Mouse (Mus musculus) kidney, postnatal 0 days (tissue): Measurements from ENCODE around the gene Gpr87. TPM values are rescaled to one million over a fixed set of nuclear protein-coding genes. Genes with fewer than 3 reads are reported as not detected.

Experiments
- ATAC-seq: fragments of 200-750 bp; cut with Nextera tagmentation; replicated peaks from 2 replicates; pipeline ENCODE4 v1.8.0; 2017; ENCODE audit warnings: low read depth, moderate number of reproducible peaks, moderate TSS enrichment, moderate library complexity; ENCODE audit not compliant: low FRiP score
- DNase-seq: peaks from one replicate; pipeline ENCODE4 v3.0.0-alpha.2; 2016; ENCODE audit warnings: low spot score
- H3K27ac ChIP-seq: fragments of 300-500 bp; sonication (generic); 2 replicates; pipeline ENCODE4 v1.5.1; 2014; ENCODE audit warnings: mild to moderate bottlenecking
- H3K27me3 ChIP-seq: fragments of 300-500 bp; sonication (generic); 2 replicates; pipeline ENCODE4 v1.6.1; 2014; ENCODE audit warnings: low read length, mixed read lengths; ENCODE audit not compliant: insufficient read depth
- H3K36me3 ChIP-seq: fragments of 300-500 bp; sonication (generic); 2 replicates; pipeline ENCODE4 v1.6.1; 2014; ENCODE audit warnings: low read length, mixed read lengths; ENCODE audit not compliant: insufficient read depth
- H3K4me1 ChIP-seq: fragments of 300-500 bp; sonication (generic); replicated peaks from 2 replicates; pipeline ENCODE4 v1.6.1; 2014; ENCODE audit warnings: antibody characterized with exemption, low read length, mixed read lengths; ENCODE audit not compliant: insufficient read depth
- H3K4me2 ChIP-seq: fragments of 300-500 bp; sonication (generic); 2 replicates; pipeline ENCODE4 v1.6.1; 2014; ENCODE audit warnings: mild to moderate bottlenecking, low read length, moderate library complexity, mixed read lengths
- H3K4me3 ChIP-seq: fragments of 300-500 bp; sonication (generic); replicated peaks from 2 replicates; pipeline ENCODE4 v1.5.1; 2014; ENCODE audit warnings: low read depth, low read length
- H3K9ac ChIP-seq: fragments of 300-500 bp; sonication (generic); 2 replicates; pipeline ENCODE4 v1.6.1; 2014; ENCODE audit warnings: low read depth, low read length
- H3K9me3 ChIP-seq: fragments of 300-500 bp; sonication (generic); replicated peaks from 2 replicates; pipeline ENCODE4 v1.6.1; 2016; ENCODE audit warnings: low read length, inconsistent platforms, mixed read lengths
- CTCF ChIP-seq: IDR thresholded peaks from 2 replicates; pipeline ENCODE4 v1.5.1; 2016; ENCODE audit warnings: antibody characterized with exemption, low read depth, mild to moderate bottlenecking, moderate library complexity
- WGBS: fragments of 180-500 bp; shearing (Covaris S2); extraction: QIAGEN DNeasy Blood & Tissue Kit; methylation state at CpG from one replicate; pipeline ENCODE4 v1.1.7; 2014; 5-methylcytosine and 5-hydroxymethylcytosine counted together
- polyA plus RNA-seq: library from polyadenylated mRNA; unstranded; fragments of >200 nt; fragmentation: Nextera tagmentation; extraction: Ambion mirVana; gene quantifications from 2 replicates; pipeline ENCODE4 v1.2.1, GENCODE M21; 2015

Gpr87 gene
- polyA plus RNA-seq, 1 experiment from 2014 or later = 0.53 TPM

DNA sequence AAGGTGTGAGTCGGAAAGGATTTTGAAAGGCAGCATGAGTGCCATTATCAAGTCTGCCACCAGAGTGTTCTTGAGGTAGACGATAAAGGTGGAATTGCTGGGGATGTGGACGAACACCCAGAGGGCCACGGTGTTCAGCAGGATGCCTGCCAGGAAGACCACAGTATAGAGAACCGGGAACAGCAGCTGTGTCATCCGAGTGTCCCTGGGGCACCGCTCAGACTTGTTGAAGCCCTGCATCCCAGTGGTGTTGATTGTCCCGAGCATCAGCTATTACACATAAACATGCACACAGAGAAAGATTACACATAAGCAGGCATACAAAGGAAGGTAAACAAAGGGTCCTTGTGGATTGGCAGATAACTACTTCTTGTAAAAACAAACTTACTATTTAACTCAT, 15.2 kb upstream of the Gpr87 start:
- no peaks in the 10 kb centered on the region for H3K27me3 ChIP-seq
- H3K4me2 ChIP-seq = no peak overlapping the region
- no peak overlapping the region for H3K4me3 ChIP-seq
- DNase-seq (no peak), ATAC-seq (no peak)
- no peaks in the 10 kb centered on the region for H3K9me3 ChIP-seq
- no peak overlapping the region for H3K27ac ChIP-seq
- WGBS = 74% methylated on average over 8 of the region's 8 CpGs
- no peak for TF ChIP-seq CTCF
- no peaks in the 10 kb centered on the region for H3K36me3 ChIP-seq
- H3K4me1 ChIP-seq = no peaks in the 10 kb centered on the region
- no peak overlapping the region for H3K9ac ChIP-seq

DNA sequence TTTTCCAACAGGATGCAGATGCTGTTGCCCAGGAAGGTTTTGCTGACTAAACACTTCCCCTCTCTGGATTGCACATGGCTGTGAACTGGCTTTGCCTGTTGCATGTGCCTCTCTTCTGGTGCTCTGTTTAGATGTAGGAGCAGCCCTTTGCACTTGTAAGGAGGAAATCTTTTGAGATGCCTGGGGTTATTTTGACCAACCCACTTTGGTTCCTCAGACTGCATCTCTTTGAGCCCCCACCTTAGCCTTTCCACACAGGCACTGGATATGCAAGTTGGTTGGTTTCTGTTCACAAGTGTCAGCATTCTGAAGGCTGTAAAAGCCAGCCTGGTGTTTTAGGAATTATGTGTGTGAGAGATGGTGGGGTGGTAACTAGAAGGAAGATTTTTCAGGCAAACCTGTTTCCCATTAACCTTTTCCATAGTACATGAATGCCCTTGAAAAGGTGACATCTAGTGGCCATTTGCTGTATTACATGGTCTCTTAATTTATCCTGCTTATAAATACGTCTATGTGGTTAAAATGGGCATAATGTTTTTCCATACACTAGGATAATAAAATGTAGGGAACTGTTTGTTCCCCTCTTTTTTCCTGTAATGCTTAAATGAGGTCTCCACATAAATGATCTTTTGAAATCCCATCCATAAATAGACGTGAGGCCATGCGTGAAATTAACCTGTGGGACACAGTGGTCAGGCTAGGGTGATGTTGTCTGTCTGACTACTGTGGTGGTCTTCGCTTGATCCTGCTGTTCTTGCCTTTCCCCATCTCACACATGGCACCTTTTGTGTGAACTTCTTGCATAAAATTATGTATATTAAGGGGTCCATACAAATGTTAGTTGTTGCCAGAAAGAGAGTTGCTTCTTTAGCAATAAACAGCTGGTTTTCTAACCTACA, 14.0 kb upstream of the Gpr87 start:
- no peak overlapping the region for H3K4me2 ChIP-seq
- H3K27me3 ChIP-seq = no peaks in the 10 kb centered on the region
- H3K9me3 ChIP-seq = no peaks in the 10 kb centered on the region
- WGBS = 55% methylated on average over 4 of the region's 4 CpGs
- peak; percentile 54 for ATAC-seq
- DNase-seq = peak; percentile 83
- H3K9ac ChIP-seq = no peak overlapping the region
- H3K4me3 ChIP-seq = no peak overlapping the region
- H3K27ac ChIP-seq = no peak overlapping the region
- H3K36me3 ChIP-seq = no peaks in the 10 kb centered on the region
- peak; percentile 91 for TF ChIP-seq CTCF
- H3K4me1 ChIP-seq = no peaks in the 10 kb centered on the region

DNA sequence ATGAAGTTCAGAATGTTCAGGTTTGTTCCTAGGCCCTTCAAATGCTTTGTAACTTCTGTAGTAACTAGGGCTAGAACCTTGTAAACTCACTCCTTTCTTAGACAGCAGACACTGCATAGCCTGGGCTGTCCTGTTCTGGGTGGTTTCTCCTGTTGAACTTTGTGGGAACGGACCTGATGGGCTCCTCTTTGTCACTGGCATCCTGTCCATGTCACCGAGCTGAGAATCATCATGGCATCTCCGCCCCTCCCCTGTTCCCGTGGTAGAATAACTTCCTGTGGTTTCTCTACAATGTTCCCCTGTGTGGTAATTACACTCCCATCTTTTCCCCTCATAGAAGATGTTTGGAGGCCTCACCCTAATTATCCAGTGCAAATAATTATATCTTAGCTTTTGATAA, 11.0 kb upstream of the Gpr87 start:
- WGBS = 71% methylated on average over 4 of the region's 4 CpGs
- Histone ChIP-seq H3K36me3 (no peaks in the 10 kb centered on the region), H3K9me3 (no peaks in the 10 kb centered on the region), H3K27ac (no peak overlapping the region), H3K4me1 (no peaks in the 10 kb centered on the region), H3K9ac (no peak overlapping the region), H3K4me3 (no peak overlapping the region), H3K27me3 (no peaks in the 10 kb centered on the region), H3K4me2 (no peak overlapping the region)
- TF ChIP-seq CTCF = no peak
- DNase-seq = no peak
- no peak for ATAC-seq

DNA sequence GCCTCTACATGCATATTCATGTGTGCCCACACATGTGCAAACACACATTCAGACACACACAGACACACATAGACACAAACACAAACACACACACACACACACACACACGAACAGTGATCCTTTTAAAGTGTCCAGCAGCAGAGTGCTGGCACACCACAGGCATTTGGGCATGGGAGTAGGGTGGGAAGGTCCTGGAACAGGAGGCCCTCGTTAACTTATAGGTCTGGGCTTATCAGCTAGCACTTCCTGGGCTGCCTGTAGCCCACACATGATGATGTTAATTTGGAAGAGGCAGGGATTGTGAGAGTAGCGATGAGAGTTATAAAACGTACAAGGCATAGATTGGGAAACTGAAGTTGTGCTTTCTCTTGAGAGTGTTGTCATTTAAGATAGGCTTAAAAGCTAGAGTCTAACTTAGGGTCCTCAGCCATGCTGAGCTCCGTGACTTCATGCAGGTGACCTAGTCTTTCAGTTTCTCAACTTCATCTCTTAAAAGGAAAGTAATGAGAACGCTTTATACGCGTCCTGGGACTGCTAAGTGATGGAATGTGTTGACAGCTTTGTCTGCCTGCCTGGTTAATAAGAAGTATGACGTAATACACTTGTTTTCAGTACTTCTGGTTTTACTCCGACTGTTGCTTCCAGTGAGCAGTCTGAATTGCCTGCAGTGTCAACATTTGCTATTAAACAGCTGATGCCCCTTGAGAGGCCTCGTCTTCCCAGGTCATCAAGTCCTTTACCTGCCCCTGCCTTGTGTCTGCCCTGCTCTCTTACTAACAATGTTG, 10.0 kb upstream of the Gpr87 start:
- no peak for TF ChIP-seq CTCF
- no peak for DNase-seq
- WGBS = 70% methylated on average over 11 of the region's 11 CpGs
- Histone ChIP-seq H3K4me3 (no peak overlapping the region), H3K9me3 (no peaks in the 10 kb centered on the region), H3K27me3 (no peaks in the 10 kb centered on the region), H3K4me1 (no peaks in the 10 kb centered on the region), H3K9ac (no peak overlapping the region), H3K36me3 (no peaks in the 10 kb centered on the region), H3K27ac (no peak overlapping the region), H3K4me2 (no peak overlapping the region)
- no peak for ATAC-seq

DNA sequence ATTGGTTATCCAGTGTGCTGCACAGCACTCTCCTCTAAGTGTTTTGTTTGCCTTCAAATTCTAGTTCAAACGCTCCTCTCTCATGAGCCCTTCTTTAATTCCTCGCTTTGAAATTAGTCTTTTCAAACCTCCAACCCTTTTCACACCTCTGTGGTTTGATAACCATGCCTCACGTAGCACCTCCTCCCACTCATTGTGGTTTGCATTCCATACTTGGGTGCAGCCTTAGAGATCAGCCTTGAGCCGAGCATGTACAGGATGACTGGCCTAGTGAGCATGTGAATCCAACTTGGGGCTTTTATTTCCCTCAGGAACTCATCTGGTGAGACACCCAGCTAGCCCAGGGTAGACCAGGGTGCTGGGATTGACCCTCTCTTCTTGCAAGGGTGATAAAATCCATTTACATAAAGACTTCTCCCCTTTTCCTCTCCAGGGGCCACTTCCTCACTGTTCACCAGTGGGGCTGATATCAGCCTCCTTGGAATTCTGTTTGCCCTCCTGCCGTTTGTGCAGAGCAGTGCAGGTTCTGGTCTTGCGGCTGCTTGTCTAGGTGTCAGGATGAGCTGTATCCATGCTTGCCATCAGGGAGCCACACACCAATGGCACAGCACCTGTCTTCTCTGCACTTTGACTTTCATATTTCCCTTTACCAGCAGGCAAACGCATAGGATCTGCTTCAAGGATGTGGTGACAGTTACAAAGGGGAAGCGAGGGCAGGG, 9.1 kb upstream of the Gpr87 start:
- no peak overlapping the region for H3K4me2 ChIP-seq
- no peak overlapping the region for H3K27ac ChIP-seq
- H3K9ac ChIP-seq = no peak overlapping the region
- H3K36me3 ChIP-seq = no peaks in the 10 kb centered on the region
- H3K9me3 ChIP-seq = no peaks in the 10 kb centered on the region
- TF ChIP-seq CTCF = no peak
- no peak overlapping the region for H3K4me3 ChIP-seq
- H3K27me3 ChIP-seq = no peaks in the 10 kb centered on the region
- DNase-seq (no peak), ATAC-seq (no peak)
- WGBS = 63% methylated on average over 8 of the region's 8 CpGs
- H3K4me1 ChIP-seq = no peaks in the 10 kb centered on the region

DNA sequence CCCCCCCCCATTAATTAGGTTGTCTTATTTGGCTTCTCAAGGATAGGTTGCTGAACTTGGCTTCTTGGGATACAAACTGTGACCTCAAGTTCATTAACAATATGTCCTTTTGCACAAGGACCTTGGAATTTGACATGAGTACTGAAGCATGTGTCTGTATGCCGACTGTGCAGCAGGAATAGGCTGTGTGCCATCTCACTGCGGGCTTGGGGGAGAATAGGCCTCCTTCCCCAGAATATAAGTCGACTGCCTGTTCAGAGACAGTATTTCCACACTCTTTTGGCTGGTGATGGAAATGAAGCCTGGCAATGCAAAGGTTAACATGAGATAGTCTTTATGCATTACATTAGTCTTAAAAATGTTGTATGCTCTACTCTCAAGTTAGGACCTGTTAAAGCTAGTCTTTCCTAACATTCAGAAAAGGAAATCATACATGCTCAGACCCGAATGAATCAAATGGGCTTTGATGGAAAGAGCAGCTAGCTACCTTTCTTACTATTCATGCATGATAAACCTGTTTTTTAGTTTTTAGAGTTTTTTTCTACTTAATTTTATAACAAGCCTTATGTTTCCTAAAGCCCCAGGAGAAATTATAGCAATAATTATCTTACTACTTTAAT, 2.5 kb upstream of the Gpr87 start:
- WGBS = 75% methylated on average over 4 of the region's 4 CpGs
- Histone ChIP-seq H3K4me3 (no peak overlapping the region), H3K9me3 (no peaks in the 10 kb centered on the region), H3K27ac (no peak overlapping the region), H3K27me3 (no peaks in the 10 kb centered on the region), H3K4me2 (no peak overlapping the region), H3K4me1 (no peaks in the 10 kb centered on the region), H3K36me3 (no peaks in the 10 kb centered on the region), H3K9ac (no peak overlapping the region)
- TF ChIP-seq CTCF = no peak
- ATAC-seq = no peak
- no peak for DNase-seq
